In the genomic region with DNA sequence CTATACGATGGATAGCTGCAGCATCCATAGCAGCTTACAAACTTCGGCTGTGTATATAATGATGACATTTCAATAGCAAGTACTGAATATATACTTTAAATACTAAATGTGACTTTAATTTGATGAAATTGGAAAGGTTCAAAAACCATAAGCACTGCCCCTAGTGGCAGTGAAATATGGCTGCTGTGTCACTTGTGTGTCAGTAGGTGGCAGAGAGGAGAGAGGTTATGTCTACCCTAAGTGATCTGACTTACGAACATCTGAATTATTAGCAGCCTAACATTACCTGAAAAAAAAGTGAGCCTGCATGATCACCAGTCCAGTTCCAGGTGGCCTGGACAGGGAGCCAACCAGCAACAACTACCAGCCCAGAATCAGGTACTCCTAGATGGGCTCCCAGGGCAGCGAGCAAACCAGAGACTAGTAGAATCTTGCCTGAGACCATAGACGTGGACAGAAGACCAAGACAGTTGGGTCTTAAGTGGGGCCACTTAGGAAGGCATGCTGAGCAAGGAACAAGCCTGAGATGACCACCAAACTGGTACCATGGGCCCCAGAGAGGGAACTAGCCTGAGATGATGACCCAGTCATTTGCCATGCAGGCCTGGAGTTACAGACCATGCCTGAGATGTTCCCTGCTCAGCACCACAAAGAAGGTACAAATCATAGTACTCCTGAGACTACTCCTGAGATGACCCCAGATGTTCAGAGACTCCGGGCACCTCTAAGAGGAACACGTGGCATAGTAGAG, we compare ENCODE assay signal across 8 mouse cellular contexts.
A peak's percentile ranks its signal among the peaks of the same experiment; 100 is the strongest.
DNase-seq lines count a peak whose midpoint lies in the region; ATAC-seq and TF ChIP-seq lines count a peak whose summit lies in the region.

No protein-coding gene starts in this region.

- no peak for TF ChIP-seq EP300 in heart, postnatal 0 days (IDR thresholded peaks at IDR 0.05; ENCODE audit: low read depth)

- no peaks in the 10 kb centered on the region for H3K27me3 ChIP-seq in heart, postnatal 0 days (ENCODE audit: control insufficient read depth, insufficient read depth, low read length)
- no peaks in the 10 kb centered on the region for H3K27me3 ChIP-seq in heart, embryonic 12.5 days (replicated peaks)
- H3K27me3 ChIP-seq in lung, embryonic 14.5 days (ENCODE audit: insufficient read depth, low read length) = no peaks in the 10 kb centered on the region

- no peak overlapping the region for H3K4me2 ChIP-seq in heart, postnatal 0 days (ENCODE audit: low read depth, low read length)
- H3K4me2 ChIP-seq in heart, embryonic 12.5 days = no peak overlapping the region
- H3K4me2 ChIP-seq in lung, embryonic 14.5 days = no peak overlapping the region

- DNase-seq in heart, postnatal 0 days (ENCODE audit: low spot score) = peak; percentile 33
- DNase-seq in lung, embryonic 14.5 days = peak; percentile 39
- DNase-seq in lung, postnatal 14 days = no peak
- peak; percentile 1 to 14 for DNase-seq in adrenal gland, postnatal 36 days
- peak; percentile 12 for DNase-seq in mesoderm, embryonic 11.5 days (ENCODE audit: low read depth, low spot score)
- no peak for DNase-seq in gastrocnemius, postnatal 14 days

- no peak overlapping the region for H3K9ac ChIP-seq in heart, postnatal 0 days (replicated peaks; ENCODE audit: low read depth, low read length)
- H3K9ac ChIP-seq in heart, embryonic 12.5 days = no peak overlapping the region
- no peak overlapping the region for H3K9ac ChIP-seq in lung, embryonic 14.5 days

- peak; percentile 90 for TF ChIP-seq CTCF in heart, postnatal 0 days (IDR thresholded peaks at IDR 0.05; ENCODE audit: low read depth)
- TF ChIP-seq CTCF in lung, embryonic 14.5 days (IDR thresholded peaks at IDR 0.05; ENCODE audit: low read depth) = peak; percentile 75

- no peaks in the 10 kb centered on the region for H3K4me1 ChIP-seq in heart, postnatal 0 days (ENCODE audit: control insufficient read depth, insufficient read depth)
- no peaks in the 10 kb centered on the region for H3K4me1 ChIP-seq in heart, embryonic 12.5 days (replicated peaks)
- H3K4me1 ChIP-seq in lung, embryonic 14.5 days (ENCODE audit: insufficient read depth) = no peaks in the 10 kb centered on the region

- H3K4me3 ChIP-seq in heart, postnatal 0 days (ENCODE audit: low read depth, low read length) = no peak overlapping the region
- H3K4me3 ChIP-seq in heart, embryonic 12.5 days = no peak overlapping the region
- H3K4me3 ChIP-seq in lung, embryonic 14.5 days (ENCODE audit: low read depth, low read length) = no peak overlapping the region

- no peaks in the 10 kb centered on the region for H3K9me3 ChIP-seq in heart, postnatal 0 days (replicated peaks; ENCODE audit: control insufficient read depth, low read length)
- H3K9me3 ChIP-seq in heart, embryonic 12.5 days (replicated peaks) = no peaks in the 10 kb centered on the region
- H3K9me3 ChIP-seq in lung, embryonic 14.5 days (ENCODE audit: low read depth, low read length) = no peaks in the 10 kb centered on the region

- intact Hi-C loops in gastrocnemius, postnatal 14 days (cut with DNase I; ENCODE audit: low total_unique reads) = no loop called here

- ATAC-seq in heart, postnatal 0 days (ENCODE audit: insufficient read depth, low read depth) = no peak
- no peak for ATAC-seq in heart, embryonic 12.5 days (ENCODE audit: insufficient number of reproducible peaks, low FRiP score)
- ATAC-seq in lung, embryonic 14.5 days (ENCODE audit: insufficient read depth) = no peak
- no peak for ATAC-seq in monocyte, adult 5-6 weeks (replicated peaks; ENCODE audit: insufficient number of reproducible peaks, low FRiP score, low TSS enrichment, poor library complexity, severe bottlenecking)

- WGBS in heart, postnatal 0 days = 72% methylated on average over 7 of the region's 7 CpGs
- 76% methylated on average over 7 of the region's 7 CpGs for WGBS in heart, embryonic 12.5 days
- 80% methylated on average over 7 of the region's 7 CpGs for WGBS in lung, embryonic 14.5 days

- H3K27ac ChIP-seq in heart, postnatal 0 days (ENCODE audit: low read depth) = no peak overlapping the region
- H3K27ac ChIP-seq in heart, embryonic 12.5 days (ENCODE audit: poor library complexity, severe bottlenecking) = no peak overlapping the region
- no peak overlapping the region for H3K27ac ChIP-seq in lung, embryonic 14.5 days (ENCODE audit: low read depth)

- H3K36me3 ChIP-seq in heart, postnatal 0 days (replicated peaks; ENCODE audit: control insufficient read depth, insufficient read depth, low read length) = no peaks in the 10 kb centered on the region
- no peaks in the 10 kb centered on the region for H3K36me3 ChIP-seq in heart, embryonic 12.5 days
- no peaks in the 10 kb centered on the region for H3K36me3 ChIP-seq in lung, embryonic 14.5 days (ENCODE audit: insufficient read depth)

Comparison
In these comparisons a context has a peak if more than half of its experiments do, and no peak if none do; other contexts are left out.
1. DNase-seq: peak in heart, postnatal 0 days (single experiment), lung, embryonic 14.5 days (single experiment), adrenal gland, postnatal 36 days (2 of 2) and mesoderm, embryonic 11.5 days (single experiment); none in lung, postnatal 14 days (single experiment) and gastrocnemius, postnatal 14 days (single experiment).